Mouse (Mus musculus) forebrain, embryonic 11.5 days (tissue): ENCODE data around the gene Sarm1. TPM values are rescaled to one million over a fixed set of nuclear protein-coding genes. Genes with fewer than 3 reads are reported as not detected.

Experiments used
- ATAC-seq: fragments of 200-750 bp; cut with Nextera tagmentation; replicated peaks from 2 replicates; pipeline ENCODE4 v1.8.0; 2017; ENCODE audit warnings: moderate TSS enrichment; ENCODE audit not compliant: low FRiP score
- DNase-seq: peaks from one replicate; pipeline ENCODE4 v3.0.0-alpha.2; 2017; ENCODE audit warnings: low spot score
- H3K27ac ChIP-seq: fragments of 300-500 bp; sonication (generic); 2 replicates; pipeline ENCODE4 v1.5.1; 2014; ENCODE audit warnings: low read depth, low read length
- H3K27me3 ChIP-seq: fragments of 300-500 bp; sonication (generic); 2 replicates; pipeline ENCODE4 v1.6.1; 2014; ENCODE audit warnings: mild to moderate bottlenecking, low read length, mixed read lengths; ENCODE audit not compliant: control insufficient read depth, insufficient read depth
- H3K36me3 ChIP-seq: fragments of 300-500 bp; sonication (generic); 2 replicates; pipeline ENCODE4 v1.6.1; 2014; ENCODE audit warnings: mild to moderate bottlenecking, low read length, moderate library complexity, mixed read lengths; ENCODE audit not compliant: control insufficient read depth, insufficient read depth
- H3K4me1 ChIP-seq: fragments of 300-500 bp; sonication (generic); replicated peaks from 2 replicates; pipeline ENCODE4 v1.6.1; 2014; ENCODE audit warnings: low read length, mixed read lengths; ENCODE audit not compliant: control insufficient read depth, insufficient read depth
- H3K4me2 ChIP-seq: fragments of 300-500 bp; sonication (generic); 2 replicates; pipeline ENCODE4 v1.6.1; 2014; ENCODE audit warnings: low read depth, mild to moderate bottlenecking, low read length, moderate library complexity, mixed read lengths; ENCODE audit not compliant: severe bottlenecking
- H3K4me3 ChIP-seq: fragments of 300-500 bp; sonication (generic); 2 replicates; pipeline ENCODE4 v1.5.1; 2014; ENCODE audit warnings: low read depth, low read length
- H3K9ac ChIP-seq: fragments of 300-500 bp; sonication (generic); 2 replicates; pipeline ENCODE4 v1.6.1; 2014; ENCODE audit warnings: low read length
- H3K9me3 ChIP-seq: fragments of 300-500 bp; sonication (generic); 2 replicates; pipeline ENCODE4 v1.6.1; 2016; ENCODE audit warnings: low read length, mixed read lengths; ENCODE audit not compliant: control insufficient read depth
- WGBS: fragments of 180-500 bp; shearing (Covaris S2); extraction: QIAGEN DNeasy Blood & Tissue Kit; methylation state at CpG from one replicate; pipeline ENCODE4 v1.1.7; 2014; 5-methylcytosine and 5-hydroxymethylcytosine counted together
- polyA plus RNA-seq: library from polyadenylated mRNA; unstranded; fragments of >200 nt; fragmentation: Nextera tagmentation; extraction: Ambion mirVana; gene quantifications from 2 replicates; pipeline ENCODE4 v1.2.1, GENCODE M21; 2014

The Sarm1 gene
- polyA plus RNA-seq, 1 experiment from 2014 or later: 18.4 TPM

DNA sequence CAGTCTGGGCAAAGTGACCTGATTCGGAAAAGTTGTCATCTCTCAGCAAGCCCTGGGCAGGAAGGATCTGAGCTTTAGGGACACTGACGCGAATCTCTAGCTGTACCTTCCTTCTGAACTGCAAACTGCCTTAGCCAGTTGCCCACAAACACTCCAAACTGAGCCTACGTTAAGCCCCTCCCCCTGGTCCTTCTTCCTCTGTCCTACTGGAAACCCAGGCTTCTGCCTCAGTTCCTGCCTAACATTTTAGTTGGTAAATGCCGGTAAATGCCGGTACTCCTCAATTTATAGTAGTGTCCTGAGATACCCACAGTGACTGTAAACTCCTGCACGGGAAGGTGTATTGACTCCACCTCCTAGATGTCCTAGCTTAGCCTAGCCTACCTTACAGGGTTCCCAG, 13.9 kb downstream of the Sarm1 start:
- no peaks in the 10 kb centered on the region for H3K36me3 ChIP-seq
- no peak overlapping the region for H3K4me3 ChIP-seq
- no peaks in the 10 kb centered on the region for H3K9me3 ChIP-seq
- no peak overlapping the region for H3K9ac ChIP-seq
- 69% methylated on average over 7 of the region's 7 CpGs for WGBS
- 0 out of 2 replicates have a peak, but pooled peaks cover 3% of the 10 kb centered on the region for H3K4me1 ChIP-seq
- ATAC-seq (no peak), DNase-seq (no peak)
- H3K4me2 ChIP-seq: no peak overlapping the region
- peaks cover 14% of the 10 kb centered on the region for H3K27me3 ChIP-seq
- no peak overlapping the region for H3K27ac ChIP-seq

GRCm38 (mm10) chr11:78475289-78475688, 22.3 kb downstream of the Sarm1 start:
- Histone ChIP-seq H3K27ac (no peak overlapping the region), H3K4me1 (no peaks in the 10 kb centered on the region), H3K4me3 (no peak overlapping the region), H3K9ac (no peak overlapping the region), H3K36me3 (no peaks in the 10 kb centered on the region), H3K4me2 (no peak overlapping the region), H3K9me3 (no peaks in the 10 kb centered on the region), H3K27me3 (no peaks in the 10 kb centered on the region)
- no peak for ATAC-seq
- no peak for DNase-seq
- WGBS: 87% methylated on average over 3 of the region's 3 CpGs

GRCm38 (mm10) chr11:78471326-78472103, 26.0 kb downstream of the Sarm1 start:
- Histone ChIP-seq H3K27me3 (no peaks in the 10 kb centered on the region), H3K36me3 (no peaks in the 10 kb centered on the region), H3K9ac (no peak overlapping the region), H3K4me3 (no peak overlapping the region), H3K9me3 (no peaks in the 10 kb centered on the region), H3K4me1 (peaks cover under 1% of the 10 kb centered on the region), H3K4me2 (no peak overlapping the region), H3K27ac (no peak overlapping the region)
- 93% methylated on average over 10 of the region's 10 CpGs for WGBS
- DNase-seq (no peak), ATAC-seq (no peak)

- Histone ChIP-seq H3K4me2 (no peak overlapping the region), H3K9ac (no peak overlapping the region), H3K27ac (no peak overlapping the region), H3K9me3 (no peaks in the 10 kb centered on the region), H3K4me1 (peaks cover 3% of the 10 kb centered on the region), H3K4me3 (no peak overlapping the region), H3K27me3 (no peaks in the 10 kb centered on the region), H3K36me3 (no peaks in the 10 kb centered on the region)
- DNase-seq (no peak), ATAC-seq (no peak)
- WGBS: 65% methylated on average over 3 of the region's 3 CpGs
Measured at GRCm38 (mm10) chr11:78467932-78468331, 29.6 kb downstream of the Sarm1 start.

GRCm38 (mm10) chr11:78467515-78467914, 30.0 kb downstream of the Sarm1 start:
- H3K4me2 ChIP-seq: no peak overlapping the region
- no peaks in the 10 kb centered on the region for H3K36me3 ChIP-seq
- DNase-seq (no peak), ATAC-seq (no peak)
- no peak overlapping the region for H3K4me3 ChIP-seq
- H3K27me3 ChIP-seq: no peaks in the 10 kb centered on the region
- no peak overlapping the region for H3K9ac ChIP-seq
- whole genome bisulfite sequencing: 90% methylated on average over 7 of the region's 7 CpGs
- peaks cover 3% of the 10 kb centered on the region for H3K4me1 ChIP-seq
- no peak overlapping the region for H3K27ac ChIP-seq
- no peaks in the 10 kb centered on the region for H3K9me3 ChIP-seq

DNA sequence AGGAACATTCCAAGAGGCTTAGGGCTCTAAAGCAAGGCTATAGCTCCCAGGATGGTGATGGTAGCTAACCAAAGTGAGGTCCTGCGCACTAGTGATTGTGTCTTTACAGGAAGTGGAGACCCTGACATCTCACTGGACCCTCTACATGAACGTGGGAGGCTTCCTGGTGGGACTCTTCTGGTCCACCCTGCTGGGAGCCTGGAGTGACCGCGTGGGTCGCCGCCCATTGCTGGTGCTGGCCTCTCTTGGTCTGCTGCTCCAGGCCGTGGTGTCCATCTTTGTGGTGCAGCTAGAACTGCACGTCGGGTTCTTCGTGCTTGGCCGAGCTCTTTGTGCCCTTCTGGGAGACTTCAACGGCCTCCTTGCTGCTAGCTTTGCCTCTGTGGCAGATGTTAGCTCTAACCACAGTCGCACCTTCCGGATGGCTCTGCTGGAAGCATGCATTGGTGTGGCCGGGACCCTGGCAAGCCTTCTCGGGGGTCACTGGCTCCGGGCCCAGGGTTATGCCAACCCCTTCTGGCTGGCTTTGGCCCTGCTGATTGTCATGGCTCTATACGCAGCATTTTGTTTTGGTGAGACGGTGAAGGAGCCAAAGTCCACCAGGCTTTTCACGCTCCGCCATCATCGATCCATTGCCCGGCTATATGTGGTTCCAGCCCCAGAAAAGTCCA, 31.2 kb downstream of the Sarm1 start:
- Histone ChIP-seq H3K27ac (no peak overlapping the region), H3K4me1 (peaks cover 3% of the 10 kb centered on the region), H3K36me3 (no peaks in the 10 kb centered on the region), H3K4me2 (peak overlapping the region; percentile 92), H3K9ac (peak overlapping the region; percentile 85), H3K9me3 (no peaks in the 10 kb centered on the region), H3K4me3 (peak overlapping the region; percentile 78), H3K27me3 (no peaks in the 10 kb centered on the region)
- 57% methylated on average over 23 of the region's 23 CpGs for WGBS
- ATAC-seq (0 out of 2 replicates have a peak, but pooled peaks have one; percentile 8), DNase-seq (peak; percentile 55)

DNA sequence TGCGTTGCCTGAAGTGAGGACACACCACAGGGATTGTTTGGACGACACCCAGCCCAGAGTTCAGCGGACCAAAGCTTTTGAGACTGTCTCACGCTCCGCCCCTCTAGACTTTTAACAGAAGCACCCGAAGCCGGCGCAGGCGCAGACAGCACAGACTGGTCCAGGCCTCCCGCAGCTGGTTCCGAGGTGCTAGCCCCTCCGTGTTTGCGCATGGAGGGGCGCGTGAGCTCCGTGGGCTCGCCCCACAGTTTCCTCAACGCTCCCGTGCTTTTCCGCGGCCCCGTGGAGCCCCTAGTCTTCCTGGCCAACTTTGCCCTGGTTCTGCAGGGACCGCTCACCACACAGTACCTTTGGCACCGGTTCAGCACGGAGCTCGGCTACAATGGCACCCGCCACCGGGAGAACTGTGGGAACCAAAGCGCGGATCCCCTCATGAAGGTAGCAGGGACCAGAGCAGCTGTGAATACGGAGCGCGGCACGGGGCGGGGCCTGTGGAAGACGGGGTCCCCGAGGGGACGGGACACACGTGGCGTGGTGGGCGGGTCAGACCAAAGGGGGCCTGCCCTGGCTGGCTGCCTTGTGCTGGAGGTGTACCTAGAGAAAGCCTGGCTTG, 31.9 kb downstream of the Sarm1 start, which contains the start of gene Slc46a1:
Gene Slc46a1 (plus strand): TSS at position 130 of the 613 bp plus-strand sequence.
- Histone ChIP-seq H3K9ac (peak within 1 kb of the TSS; percentile 85), H3K36me3 (no peaks in the 10 kb centered on the region), H3K27me3 (no peaks in the 10 kb centered on the region), H3K4me3 (peak within 1 kb of the TSS; percentile 78), H3K4me2 (peak within 1 kb of the TSS; percentile 92), H3K9me3 (no peaks in the 10 kb centered on the region), H3K4me1 (peaks cover 3% of the 10 kb centered on the region), H3K27ac (peak within 1 kb of the TSS; percentile 67; the same call in 1 of the 2 replicates)
- ATAC-seq: peak; percentile 93
- DNase-seq: peak; percentile 91
- under 1% methylated on average over 41 of the region's 41 CpGs for WGBS

- H3K27me3 ChIP-seq: no peaks in the 10 kb centered on the region
- H3K4me3 ChIP-seq: peak overlapping the region; percentile 78
- peak overlapping the region; percentile 92 for H3K4me2 ChIP-seq
- H3K9ac ChIP-seq: peak overlapping the region; percentile 85
- H3K27ac ChIP-seq: no peak overlapping the region
- H3K36me3 ChIP-seq: no peaks in the 10 kb centered on the region
- no peak for DNase-seq
- ATAC-seq: no peak
- peaks cover 3% of the 10 kb centered on the region for H3K4me1 ChIP-seq
- no peaks in the 10 kb centered on the region for H3K9me3 ChIP-seq
- WGBS: 38% methylated on average over 9 of the region's 9 CpGs
Measured at GRCm38 (mm10) chr11:78465116-78465515, 32.4 kb downstream of the Sarm1 start.
